Mouse (Mus musculus): ENCODE measurements around the gene Taf1a. TPM values are rescaled to one million over a fixed set of nuclear protein-coding genes. Genes with fewer than 3 reads are reported as not detected.

Gene Taf1a
- polyA plus RNA-seq (2012; rRNA removed), result 6.2 and 6.4 TPM in 2 replicates

GRCm38 (mm10) chr1:183388426-183389406 lies at the start of gene Taf1a:
Gene Taf1a, plus strand, starts transcription at chr1:183388981.

GRCm38 (mm10) chr1:183369427-183370014 lies 19.3 kb upstream of the Taf1a start, which contains the start of gene Mia3:
Gene Mia3, minus strand, starts transcription at chr1:183369553.

DNA sequence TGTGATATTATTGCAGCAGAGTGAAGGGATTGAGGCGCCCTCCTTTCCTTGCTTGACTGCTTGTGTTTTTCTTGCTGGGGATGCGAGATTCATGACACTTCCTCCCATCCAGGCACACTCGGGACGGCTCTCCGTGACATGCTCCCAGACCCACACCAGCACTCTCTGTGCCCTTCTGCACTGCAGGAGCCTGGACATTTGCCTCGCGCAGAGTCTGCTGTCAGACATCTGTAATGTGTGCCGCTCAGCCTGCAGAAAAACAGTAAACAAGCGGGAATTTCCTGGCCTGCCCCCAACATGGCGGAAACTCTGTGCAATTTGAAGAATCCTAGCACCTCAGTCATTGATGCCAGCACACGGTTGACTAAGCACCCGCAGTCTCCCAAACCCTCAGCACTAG lies 29.1 kb downstream of the Taf1a start, which contains the start of gene Hhipl2:
Gene Hhipl2, plus strand, starts transcription at position 343 of the 400 bp plus-strand sequence.

Other genes with a start within 250 kb of the Taf1a start
- gene Disp1, start 167.5 kb upstream of the Taf1a start, polyA plus RNA-seq (2012; rRNA removed), result 24.0 and 24.3 TPM in 2 replicates
- 10.1 and 12.9 TPM in 2 replicates for gene Aida, start 92.4 kb upstream of the Taf1a start, polyA plus RNA-seq (2012; rRNA removed)
- 12.6 and 16.1 TPM in 2 replicates for gene Brox, start 91.7 kb upstream of the Taf1a start, polyA plus RNA-seq (2012; rRNA removed)
- 57.0 and 59.7 TPM in 2 replicates for gene Mia3, start 19.4 kb upstream of the Taf1a start, polyA plus RNA-seq (2012; rRNA removed)
- gene Hhipl2, start 29.2 kb downstream of the Taf1a start, polyA plus RNA-seq (2012; rRNA removed), result 0.28 and 0.44 TPM in 2 replicates

Data from ovary, adult 2 months (tissue).